Mouse (Mus musculus): ENCODE data around the gene Kng2. TPM values are rescaled to one million over a fixed set of nuclear protein-coding genes. Genes with fewer than 3 reads are reported as not detected.
"Not testable (repeated sequence)": the region's sequence is repeated elsewhere in the genome, so short reads cannot be mapped to it uniquely, and the experiment has no call there.

Kng2 gene
- polyA plus RNA-seq, 1 experiment from 2014 or later: not detected

GRCm38 (mm10) chr16:23033673-23034072 lies 4.4 kb upstream of the Kng2 start:
- H3K36me3 ChIP-seq (ENCODE audit: control insufficient read depth, insufficient read depth, low read length): no peaks in the 10 kb centered on the region
- H3K9ac ChIP-seq (ENCODE audit: low read length): no peak overlapping the region
- no peak overlapping the region for H3K27ac ChIP-seq (ENCODE audit: low read length)
- WGBS: 88% methylated on average over 4 of the region's 4 CpGs
- no peaks in the 10 kb centered on the region; the same call in 1 of the 2 replicates for H3K9me3 ChIP-seq (ENCODE audit: control insufficient read depth, low read length)
- H3K4me2 ChIP-seq (ENCODE audit: low read depth, low read length): no peak overlapping the region
- H3K4me3 ChIP-seq (ENCODE audit: low read length): no peak overlapping the region
- no peak for ATAC-seq (ENCODE audit: low read depth)
- H3K4me1 ChIP-seq (replicated peaks; ENCODE audit: control insufficient read depth, insufficient read depth, low read length): no peaks in the 10 kb centered on the region
- H3K27me3 ChIP-seq (ENCODE audit: control insufficient read depth, insufficient read depth, low read depth, low read length): no peaks in the 10 kb centered on the region

- H3K27me3 ChIP-seq (ENCODE audit: control insufficient read depth, insufficient read depth, low read depth, low read length): no peaks in the 10 kb centered on the region
- H3K4me2 ChIP-seq (ENCODE audit: low read depth, low read length): no peak overlapping the region
- H3K4me1 ChIP-seq (replicated peaks; ENCODE audit: control insufficient read depth, insufficient read depth, low read length): no peaks in the 10 kb centered on the region
- H3K4me3 ChIP-seq (ENCODE audit: low read length): no peak overlapping the region
- no peaks in the 10 kb centered on the region; the same call in 1 of the 2 replicates for H3K9me3 ChIP-seq (ENCODE audit: control insufficient read depth, low read length)
- no peak overlapping the region for H3K27ac ChIP-seq (ENCODE audit: low read length)
- no peak for ATAC-seq (ENCODE audit: low read depth)
- H3K36me3 ChIP-seq (ENCODE audit: control insufficient read depth, insufficient read depth, low read length): no peaks in the 10 kb centered on the region
- no peak overlapping the region for H3K9ac ChIP-seq (ENCODE audit: low read length)
- 81% methylated on average over 5 of the region's 5 CpGs for WGBS
Observed at GRCm38 (mm10) chr16:23030673-23031435, 1.6 kb upstream of the Kng2 start.

- H3K9ac ChIP-seq (ENCODE audit: low read length); H3K4me2 ChIP-seq (ENCODE audit: low read depth, low read length); ATAC-seq (ENCODE audit: low read depth); H3K36me3 ChIP-seq (ENCODE audit: control insufficient read depth, insufficient read depth, low read length); H3K4me3 ChIP-seq (ENCODE audit: low read length); H3K27me3 ChIP-seq (ENCODE audit: control insufficient read depth, insufficient read depth, low read depth, low read length); H3K27ac ChIP-seq (ENCODE audit: low read length); H3K9me3 ChIP-seq (ENCODE audit: control insufficient read depth, low read length); H3K4me1 ChIP-seq (replicated peaks; ENCODE audit: control insufficient read depth, insufficient read depth, low read length): not testable (repeated sequence)
- 52% methylated on average over 3 of the region's 3 CpGs for WGBS
Observed at GRCm38 (mm10) chr16:23027341-23027740, 1.9 kb downstream of the Kng2 start.

- H3K27me3 ChIP-seq (ENCODE audit: control insufficient read depth, insufficient read depth, low read depth, low read length): no peaks in the 10 kb centered on the region
- no peak overlapping the region for H3K27ac ChIP-seq (ENCODE audit: low read length)
- H3K4me2 ChIP-seq (ENCODE audit: low read depth, low read length): no peak overlapping the region
- no peak overlapping the region for H3K4me3 ChIP-seq (ENCODE audit: low read length)
- ATAC-seq (ENCODE audit: low read depth): no peak
- no peaks in the 10 kb centered on the region for H3K4me1 ChIP-seq (replicated peaks; ENCODE audit: control insufficient read depth, insufficient read depth, low read length)
- H3K36me3 ChIP-seq (ENCODE audit: control insufficient read depth, insufficient read depth, low read length): no peaks in the 10 kb centered on the region
- H3K9me3 ChIP-seq (ENCODE audit: control insufficient read depth, low read length): no peaks in the 10 kb centered on the region; the same call in 1 of the 2 replicates
- H3K9ac ChIP-seq (ENCODE audit: low read length): no peak overlapping the region
Observed at GRCm38 (mm10) chr16:23026582-23026981, 2.7 kb downstream of the Kng2 start.

GRCm38 (mm10) chr16:23025111-23025510 lies 4.2 kb downstream of the Kng2 start:
- no peaks in the 10 kb centered on the region for H3K9me3 ChIP-seq (ENCODE audit: control insufficient read depth, low read length)
- no peak overlapping the region for H3K4me2 ChIP-seq (ENCODE audit: low read depth, low read length)
- no peak overlapping the region for H3K9ac ChIP-seq (ENCODE audit: low read length)
- no peak overlapping the region for H3K4me3 ChIP-seq (ENCODE audit: low read length)
- no peak overlapping the region for H3K27ac ChIP-seq (ENCODE audit: low read length)
- ATAC-seq (ENCODE audit: low read depth): no peak
- H3K4me1 ChIP-seq (replicated peaks; ENCODE audit: control insufficient read depth, insufficient read depth, low read length): no peaks in the 10 kb centered on the region
- no peaks in the 10 kb centered on the region for H3K36me3 ChIP-seq (ENCODE audit: control insufficient read depth, insufficient read depth, low read length)
- 51% methylated on average over 6 of the region's 6 CpGs for WGBS
- no peaks in the 10 kb centered on the region for H3K27me3 ChIP-seq (ENCODE audit: control insufficient read depth, insufficient read depth, low read depth, low read length)

- WGBS: 44% methylated on average over 1 of the region's 1 CpGs
- H3K9ac ChIP-seq (ENCODE audit: low read length); ATAC-seq (ENCODE audit: low read depth); H3K4me3 ChIP-seq (ENCODE audit: low read length); H3K27me3 ChIP-seq (ENCODE audit: control insufficient read depth, insufficient read depth, low read depth, low read length); H3K36me3 ChIP-seq (ENCODE audit: control insufficient read depth, insufficient read depth, low read length); H3K9me3 ChIP-seq (ENCODE audit: control insufficient read depth, low read length); H3K27ac ChIP-seq (ENCODE audit: low read length); H3K4me1 ChIP-seq (replicated peaks; ENCODE audit: control insufficient read depth, insufficient read depth, low read length); H3K4me2 ChIP-seq (ENCODE audit: low read depth, low read length): not testable (repeated sequence)
Observed at GRCm38 (mm10) chr16:23020571-23020970, 8.7 kb downstream of the Kng2 start.

- H3K4me1 ChIP-seq (replicated peaks; ENCODE audit: control insufficient read depth, insufficient read depth, low read length); H3K36me3 ChIP-seq (ENCODE audit: control insufficient read depth, insufficient read depth, low read length); H3K4me3 ChIP-seq (ENCODE audit: low read length); H3K27ac ChIP-seq (ENCODE audit: low read length); H3K9ac ChIP-seq (ENCODE audit: low read length); H3K9me3 ChIP-seq (ENCODE audit: control insufficient read depth, low read length); H3K4me2 ChIP-seq (ENCODE audit: low read depth, low read length); ATAC-seq (ENCODE audit: low read depth); H3K27me3 ChIP-seq (ENCODE audit: control insufficient read depth, insufficient read depth, low read depth, low read length): not testable (repeated sequence)
- WGBS: 85% methylated on average over 8 of the region's 8 CpGs
Observed at GRCm38 (mm10) chr16:23014645-23015044, 14.6 kb downstream of the Kng2 start.

GRCm38 (mm10) chr16:23013786-23014185 lies 15.5 kb downstream of the Kng2 start:
- H3K36me3 ChIP-seq (ENCODE audit: control insufficient read depth, insufficient read depth, low read length); H3K9me3 ChIP-seq (ENCODE audit: control insufficient read depth, low read length); H3K9ac ChIP-seq (ENCODE audit: low read length); H3K27me3 ChIP-seq (ENCODE audit: control insufficient read depth, insufficient read depth, low read depth, low read length); ATAC-seq (ENCODE audit: low read depth); H3K4me2 ChIP-seq (ENCODE audit: low read depth, low read length); H3K27ac ChIP-seq (ENCODE audit: low read length); H3K4me3 ChIP-seq (ENCODE audit: low read length); H3K4me1 ChIP-seq (replicated peaks; ENCODE audit: control insufficient read depth, insufficient read depth, low read length): not testable (repeated sequence)
- WGBS: 60% methylated on average over 2 of the region's 2 CpGs

- H3K4me1 ChIP-seq (replicated peaks; ENCODE audit: control insufficient read depth, insufficient read depth, low read length); H3K9me3 ChIP-seq (ENCODE audit: control insufficient read depth, low read length); H3K4me2 ChIP-seq (ENCODE audit: low read depth, low read length); H3K27ac ChIP-seq (ENCODE audit: low read length); ATAC-seq (ENCODE audit: low read depth); H3K4me3 ChIP-seq (ENCODE audit: low read length); H3K9ac ChIP-seq (ENCODE audit: low read length); H3K36me3 ChIP-seq (ENCODE audit: control insufficient read depth, insufficient read depth, low read length); H3K27me3 ChIP-seq (ENCODE audit: control insufficient read depth, insufficient read depth, low read depth, low read length): not testable (repeated sequence)
- 69% methylated on average over 3 of the region's 3 CpGs for WGBS
Observed at GRCm38 (mm10) chr16:22996951-22997350, 32.3 kb downstream of the Kng2 start.
